Mouse (Mus musculus) lung, embryonic 14.5 days (tissue): ENCODE data around the gene Dpm1. TPM values are rescaled to one million over a fixed set of nuclear protein-coding genes. Genes with fewer than 3 reads are reported as not detected.

Source experiments
- ATAC-seq: fragments of 200-750 bp; cut with Nextera tagmentation; 2 replicates; pipeline ENCODE4 v1.8.0; 2017; ENCODE audit warnings: mild to moderate bottlenecking, moderate TSS enrichment, moderate library complexity; ENCODE audit not compliant: insufficient read depth
- DNase-seq: peaks from one replicate; pipeline ENCODE4 v3.0.0-alpha.2; 2015
- H3K27ac ChIP-seq: fragments of 300-500 bp; sonication (generic); 2 replicates; pipeline ENCODE4 v1.5.1; 2014; ENCODE audit warnings: low read depth, mild to moderate bottlenecking, moderate library complexity
- H3K27me3 ChIP-seq: fragments of 300-500 bp; sonication (generic); 2 replicates; pipeline ENCODE4 v1.6.1; 2014; ENCODE audit warnings: low read length, control low read depth; ENCODE audit not compliant: insufficient read depth
- H3K36me3 ChIP-seq: fragments of 300-500 bp; sonication (generic); 2 replicates; pipeline ENCODE4 v1.6.1; 2014; ENCODE audit warnings: control low read depth; ENCODE audit not compliant: insufficient read depth
- H3K4me1 ChIP-seq: fragments of 300-500 bp; sonication (generic); 2 replicates; pipeline ENCODE4 v1.6.1; 2014; ENCODE audit warnings: antibody characterized with exemption, control low read depth; ENCODE audit not compliant: insufficient read depth
- H3K4me2 ChIP-seq: fragments of 300-500 bp; sonication (generic); 2 replicates; pipeline ENCODE4 v1.6.1; 2014; ENCODE audit warnings: mild to moderate bottlenecking
- H3K4me3 ChIP-seq: fragments of 300-500 bp; sonication (generic); 2 replicates; pipeline ENCODE4 v1.5.1; 2014; ENCODE audit warnings: low read depth, low read length
- H3K9ac ChIP-seq: fragments of 300-500 bp; sonication (generic); 2 replicates; pipeline ENCODE4 v1.6.1; 2014
- H3K9me3 ChIP-seq: fragments of 300-500 bp; sonication (generic); 2 replicates; pipeline ENCODE4 v1.6.1; 2016; ENCODE audit warnings: low read depth, low read length, control low read depth
- CTCF ChIP-seq: IDR thresholded peaks from 2 replicates; pipeline ENCODE4 v1.5.1; 2016; ENCODE audit warnings: antibody characterized with exemption, low read depth
- WGBS: fragments of 180-500 bp; shearing (Covaris S2); extraction: QIAGEN DNeasy Blood & Tissue Kit; methylation state at CpG from one replicate; pipeline ENCODE4 v1.1.7; 2014; 5-methylcytosine and 5-hydroxymethylcytosine counted together
- polyA plus RNA-seq: library from polyadenylated mRNA; unstranded; fragments of >200 nt; fragmentation: Nextera tagmentation; extraction: Ambion mirVana; gene quantifications from 2 replicates; pipeline ENCODE4 v1.2.1, GENCODE M21; 2014

Gene Dpm1
- polyA plus RNA-seq, 1 experiment from 2014 or later, result 81.4 TPM

GRCm38 (mm10) chr2:168193685-168194084, 36.7 kb downstream of the Dpm1 start:
- ATAC-seq, result no peak
- peaks cover 2% of the 10 kb centered on the region; the same call in 1 of the 2 replicates for H3K4me1 ChIP-seq

GRCm38 (mm10) chr2:168191856-168192255, 38.5 kb downstream of the Dpm1 start:
- no peak for DNase-seq
- Histone ChIP-seq H3K27me3 (no peaks in the 10 kb centered on the region), H3K36me3 (peaks cover 52% of the 10 kb centered on the region), H3K4me2 (no peak overlapping the region), H3K4me1 (no peaks in the 10 kb centered on the region; the same call in 1 of the 2 replicates), H3K9ac (no peak overlapping the region), H3K9me3 (no peaks in the 10 kb centered on the region), H3K4me3 (no peak overlapping the region), H3K27ac (no peak overlapping the region)
- ATAC-seq, result no peak
- no peak for TF ChIP-seq CTCF
- 86% methylated on average over 2 of the region's 2 CpGs for WGBS

More at GRCm38 (mm10) chr2:168193685-168194084, 36.7 kb downstream of the Dpm1 start:
- Histone ChIP-seq H3K9me3 (no peaks in the 10 kb centered on the region), H3K9ac (no peak overlapping the region), H3K27me3 (no peaks in the 10 kb centered on the region), H3K4me2 (no peak overlapping the region), H3K27ac (no peak overlapping the region), H3K4me3 (no peak overlapping the region), H3K36me3 (peaks cover 50% of the 10 kb centered on the region)
- 62% methylated on average over 2 of the region's 2 CpGs for WGBS
- no peak for TF ChIP-seq CTCF
- DNase-seq, result no peak

GRCm38 (mm10) chr2:168175946-168176345, 54.4 kb downstream of the Dpm1 start:
- no peaks in the 10 kb centered on the region for H3K9me3 ChIP-seq
- 57% methylated on average over 7 of the region's 7 CpGs for WGBS

GRCm38 (mm10) chr2:168170167-168170685, 60.2 kb downstream of the Dpm1 start:
- peak; percentile 64 for DNase-seq
- no peak for TF ChIP-seq CTCF

More at GRCm38 (mm10) chr2:168175946-168176345, 54.4 kb downstream of the Dpm1 start:
- no peak overlapping the region for H3K9ac ChIP-seq
- no peak overlapping the region for H3K4me2 ChIP-seq
- H3K27ac ChIP-seq, result no peak overlapping the region
- H3K36me3 ChIP-seq, result peaks cover 22% of the 10 kb centered on the region
- TF ChIP-seq CTCF, result no peak
- ATAC-seq (no peak), DNase-seq (no peak)
- no peaks in the 10 kb centered on the region for H3K4me1 ChIP-seq
- H3K4me3 ChIP-seq, result no peak overlapping the region
- no peaks in the 10 kb centered on the region for H3K27me3 ChIP-seq

GRCm38 (mm10) chr2:168169800-168170113, 60.6 kb downstream of the Dpm1 start:
- peak overlapping the region; percentile 46 for H3K4me2 ChIP-seq
- DNase-seq, result no peak
- no peaks in the 10 kb centered on the region for H3K27me3 ChIP-seq
- 4% methylated on average over 9 of the region's 9 CpGs for WGBS
- ATAC-seq, result no peak; the same call in 1 of the 2 replicates
- H3K4me3 ChIP-seq, result peak overlapping the region; percentile 9; the same call in 1 of the 2 replicates
- H3K4me1 ChIP-seq, result peaks cover 27% of the 10 kb centered on the region
- H3K9ac ChIP-seq, result peak overlapping the region; percentile 14
- no peak for TF ChIP-seq CTCF
- 0 out of 2 replicates have a peak, but pooled peaks cover 3% of the 10 kb centered on the region for H3K36me3 ChIP-seq
- peak overlapping the region; percentile 48 for H3K27ac ChIP-seq
- H3K9me3 ChIP-seq, result no peaks in the 10 kb centered on the region

More at GRCm38 (mm10) chr2:168170167-168170685, 60.2 kb downstream of the Dpm1 start:
- peak; percentile 66 for ATAC-seq
- peaks cover 27% of the 10 kb centered on the region for H3K4me1 ChIP-seq
- no peaks in the 10 kb centered on the region for H3K27me3 ChIP-seq
- H3K9me3 ChIP-seq, result no peaks in the 10 kb centered on the region
- peak overlapping the region; percentile 14 for H3K9ac ChIP-seq
- H3K4me3 ChIP-seq, result peak overlapping the region; percentile 9; the same call in 1 of the 2 replicates
- peak overlapping the region; percentile 48 for H3K27ac ChIP-seq
- peak overlapping the region; percentile 46 for H3K4me2 ChIP-seq
- WGBS, result 15% methylated on average over 13 of the region's 13 CpGs
- H3K36me3 ChIP-seq, result peaks cover 6% of the 10 kb centered on the region

- TF ChIP-seq CTCF, result no peak
- peak overlapping the region; percentile 9; the same call in 1 of the 2 replicates for H3K4me3 ChIP-seq
- peak overlapping the region; percentile 48 for H3K27ac ChIP-seq
- H3K9ac ChIP-seq, result 0 out of 2 replicates have a peak overlapping the region, but pooled peaks have one; percentile 14
- H3K9me3 ChIP-seq, result no peaks in the 10 kb centered on the region
- H3K4me1 ChIP-seq, result peaks cover 27% of the 10 kb centered on the region
- peak; percentile 64 for ATAC-seq
- no peaks in the 10 kb centered on the region for H3K27me3 ChIP-seq
- peak; percentile 77 for DNase-seq
- H3K4me2 ChIP-seq, result peak overlapping the region; percentile 46; the same call in 1 of the 2 replicates
- WGBS, result 28% methylated on average over 9 of the region's 9 CpGs
- 0 out of 2 replicates have a peak, but pooled peaks cover 3% of the 10 kb centered on the region for H3K36me3 ChIP-seq
Measured at GRCm38 (mm10) chr2:168168892-168169799, 61.2 kb downstream of the Dpm1 start.

GRCm38 (mm10) chr2:168167781-168168180, 62.6 kb downstream of the Dpm1 start:
- no peaks in the 10 kb centered on the region for H3K36me3 ChIP-seq
- 59% methylated on average over 3 of the region's 3 CpGs for WGBS
- H3K4me2 ChIP-seq, result no peak overlapping the region
- H3K27ac ChIP-seq, result no peak overlapping the region
- ATAC-seq (no peak), DNase-seq (no peak)
- H3K4me1 ChIP-seq, result peaks cover 27% of the 10 kb centered on the region
- no peaks in the 10 kb centered on the region for H3K27me3 ChIP-seq
- H3K4me3 ChIP-seq, result no peak overlapping the region
- H3K9ac ChIP-seq, result no peak overlapping the region
- no peaks in the 10 kb centered on the region for H3K9me3 ChIP-seq
- no peak for TF ChIP-seq CTCF
